Mouse (Mus musculus): ENCODE measurements around the gene Csrp3.

DNA sequence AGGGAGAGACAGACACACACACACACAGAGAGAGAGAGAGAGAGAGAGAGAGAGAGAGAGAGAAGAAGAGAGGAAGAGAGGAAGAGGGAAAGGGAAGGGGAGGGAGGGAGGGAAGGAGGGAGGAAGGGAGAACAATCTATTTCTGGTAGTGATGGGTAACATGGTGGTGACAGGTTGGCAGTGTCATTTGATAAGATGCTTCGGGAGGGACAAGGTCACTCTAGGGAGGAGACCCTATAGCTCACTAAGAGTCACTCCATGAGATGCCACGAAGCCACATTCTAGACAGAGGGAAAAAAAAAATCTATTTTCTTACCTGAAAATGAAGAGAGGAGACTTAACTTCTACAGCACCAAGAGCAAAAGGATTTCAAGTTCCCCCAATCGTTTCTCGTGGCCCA is 48.2 kb upstream of the Csrp3 start:
- TF ChIP-seq CTCF (IDR thresholded peaks at IDR 0.05) (no peak), POLR2A (IDR thresholded peaks at IDR 0.05; ENCODE audit: insufficient read depth, low read depth, low read length) (no peak)

Measured in heart, adult 2 months (tissue).